Mouse (Mus musculus) left cerebral cortex, postnatal 25 days (tissue): Measurements from ENCODE around the gene Nr1h5. TPM values are rescaled to one million over a fixed set of nuclear protein-coding genes. Genes with fewer than 3 reads are reported as not detected.

Experiments
- DNase-seq, 2 experiments: peaks; one replicate each; pipeline ENCODE4 v3.0.0; 2022; ENCODE audit warnings: low spot score in 2 of 2, mixed read lengths in 1 of 2
- intact Hi-C: fragments of 180-260 bp; cut with DNase I; formaldehyde crosslinking; loops from one replicate; pipeline ENCODE4 v1.15.1; 2025
- total RNA-seq, 2 experiments: library from RNA; stranded (reverse); gene quantifications; 2 replicates each; pipeline ENCODE4 v1.2.3; 2021

Gene Nr1h5
- total RNA-seq, 2 experiments from 2014 or later: not detected

DNA sequence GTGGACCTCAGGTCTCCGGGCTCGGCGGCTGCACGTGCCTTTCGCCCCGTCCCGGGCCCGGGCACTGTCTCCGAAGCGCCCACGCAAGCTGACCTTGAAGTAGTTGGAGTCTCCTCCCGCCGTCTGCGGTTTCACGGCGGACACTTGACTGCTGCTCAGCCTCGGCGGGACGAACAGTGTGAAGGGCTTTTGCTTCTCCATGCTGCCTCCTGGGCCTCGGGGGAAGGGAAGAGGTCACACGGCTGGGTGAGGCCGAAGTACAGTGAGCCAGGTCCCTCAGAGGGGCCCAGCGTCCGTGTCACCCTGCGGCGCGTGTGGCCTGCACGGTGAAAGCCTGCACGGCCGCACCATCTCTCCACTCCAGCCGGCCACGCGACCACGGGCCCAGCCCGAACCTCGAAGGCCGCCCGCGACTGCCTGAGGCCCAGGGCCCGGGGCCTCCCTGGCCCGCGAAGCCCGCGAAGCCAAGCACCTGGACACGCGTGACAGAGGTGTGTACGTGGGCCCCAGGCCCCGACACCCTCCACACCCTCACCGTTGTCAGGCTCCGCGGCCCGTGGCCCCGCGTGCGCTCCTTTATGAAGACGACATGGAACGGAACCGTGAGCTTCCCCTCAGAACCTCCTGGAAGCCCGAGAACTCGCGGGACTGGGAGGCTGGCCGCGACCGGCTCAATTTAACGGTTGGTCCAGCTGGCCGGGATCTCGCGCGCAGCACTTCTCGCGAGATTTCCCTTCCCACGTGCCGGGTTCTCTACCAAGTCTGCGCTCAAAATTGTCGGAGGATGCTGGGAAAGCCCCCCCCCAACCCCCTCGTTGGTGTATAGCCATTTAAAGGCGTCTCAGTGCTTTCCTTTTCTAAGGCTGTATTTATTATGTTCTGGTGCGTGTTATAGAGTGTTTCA lies 28.2 kb downstream of the Nr1h5 start, which contains the start of gene Sycp1:
Gene Sycp1, minus strand, starts transcription at position 650 of the 904 bp plus-strand sequence.
- intact Hi-C loops: no loop called here
- DNase-seq: no peak

DNA sequence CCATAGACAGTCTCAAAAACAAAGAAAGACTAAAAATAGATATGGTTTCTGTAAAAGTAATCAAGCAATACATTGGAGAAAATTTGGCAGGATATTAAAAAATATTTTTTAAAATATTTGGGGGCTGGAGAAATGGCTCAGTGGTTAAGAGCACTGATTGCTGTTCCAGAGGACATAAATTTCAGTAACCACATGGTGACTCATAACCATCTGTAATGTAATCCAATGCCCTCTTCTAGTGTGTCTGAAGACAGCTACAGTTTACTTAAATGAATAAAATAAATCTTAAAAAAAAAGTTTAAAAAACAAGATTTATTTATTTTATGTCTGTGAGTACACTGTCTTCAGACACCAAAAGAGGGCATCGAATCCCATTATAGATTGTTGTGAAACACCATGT lies 64.8 kb downstream of the Nr1h5 start:
- intact Hi-C loops: loop anchor here (5.0 kb wide), 1 partner anchor 37 kb away; no protein-coding TSS in a partner anchor
- no peak for DNase-seq

Other genes starting within 250 kb of the Nr1h5 start
- 100 to 1,000 TPM in 1 of 2 experiments, 10 to 100 TPM in 1; 89.2 to 105 TPM for gene Tspan2, start 229.6 kb downstream of the Nr1h5 start, total RNA-seq
- gene Tshb, start 181.4 kb downstream of the Nr1h5 start, total RNA-seq: not detected
- gene Sycp1, start 28.0 kb downstream of the Nr1h5 start, total RNA-seq: not detected
- 10 to 100 TPM; 73.7 to 74.8 TPM for gene Sike1, start 31.6 kb upstream of the Nr1h5 start, total RNA-seq
- gene Csde1, start 56.3 kb upstream of the Nr1h5 start, total RNA-seq: 100 to 1,000 TPM; 235 to 238 TPM
- 10 to 100 TPM; 83.6 to 83.8 TPM for gene Nras, start 94.2 kb upstream of the Nr1h5 start, total RNA-seq
- gene Ampd1, start 109.9 kb upstream of the Nr1h5 start, total RNA-seq: not detected
- under 1 TPM; 0.48 to 0.62 TPM for gene Dennd2c, start 138.5 kb upstream of the Nr1h5 start, total RNA-seq
- 10 to 100 TPM; 59.4 to 69.3 TPM for gene Bcas2, start 207.5 kb upstream of the Nr1h5 start, total RNA-seq